Mouse (Mus musculus): ENCODE results near the gene Aldh2. TPM values are rescaled to one million over a fixed set of nuclear protein-coding genes. Genes with fewer than 3 reads are reported as not detected.

Gene Aldh2
- polyA plus RNA-seq, 1 experiment from 2014 or later, result 36.0 TPM

DNA sequence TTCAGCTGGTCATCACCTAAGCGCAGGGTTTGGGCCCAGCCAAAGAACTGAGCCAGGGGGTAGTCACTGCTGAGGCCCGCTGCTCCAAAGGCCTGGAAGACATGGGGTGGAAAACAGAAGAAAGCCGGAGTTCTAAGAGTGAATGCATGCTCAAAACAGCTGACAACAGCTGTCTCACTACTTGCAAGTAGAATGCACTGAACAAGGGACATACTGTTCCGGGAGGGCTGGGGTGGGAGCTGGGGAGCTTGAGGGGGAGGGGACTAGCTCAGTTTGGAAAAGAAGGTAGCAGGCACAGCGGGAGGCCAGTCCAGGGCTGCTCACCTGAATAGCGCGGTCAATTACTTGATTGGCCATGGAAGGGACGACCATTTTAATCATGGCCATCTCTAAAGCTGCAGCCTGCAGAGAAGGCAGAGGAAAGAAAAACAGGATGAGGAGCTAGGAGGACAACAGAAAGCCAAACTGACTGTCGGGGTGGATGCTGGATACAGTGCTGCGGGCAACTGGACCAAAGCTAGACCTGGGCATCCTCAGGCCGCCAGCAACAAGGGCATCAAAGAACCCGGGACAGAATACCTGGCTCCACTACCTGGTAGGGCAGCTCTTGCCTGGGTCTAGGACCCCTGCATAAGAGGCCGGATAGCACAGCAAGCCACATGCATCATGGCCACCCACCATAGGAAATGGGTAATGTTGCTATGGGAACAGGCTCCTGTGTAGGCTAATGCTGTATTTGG, 5.4 kb upstream of the Aldh2 start:
- H3K4me3 ChIP-seq (ENCODE audit: low read depth, low read length), result no peak overlapping the region
- H3K4me1 ChIP-seq (replicated peaks; ENCODE audit: control insufficient read depth, insufficient read depth, low read length), result no peaks in the 10 kb centered on the region
- H3K27ac ChIP-seq (ENCODE audit: low read depth, low read length), result no peak overlapping the region
- H3K36me3 ChIP-seq (ENCODE audit: control insufficient read depth, insufficient read depth, low read length), result no peaks in the 10 kb centered on the region
- ATAC-seq (ENCODE audit: low FRiP score), result no peak
- no peaks in the 10 kb centered on the region for H3K9me3 ChIP-seq (ENCODE audit: control insufficient read depth, low read length)
- H3K9ac ChIP-seq (ENCODE audit: low read depth, low read length), result no peak overlapping the region
- DNase-seq (ENCODE audit: low spot score), result no peak
- no peaks in the 10 kb centered on the region for H3K27me3 ChIP-seq (ENCODE audit: control insufficient read depth, insufficient read depth, low read length)
- no peak overlapping the region for H3K4me2 ChIP-seq (replicated peaks; ENCODE audit: low read depth, low read length)
- 58% methylated on average over 13 of the region's 13 CpGs for WGBS

DNA sequence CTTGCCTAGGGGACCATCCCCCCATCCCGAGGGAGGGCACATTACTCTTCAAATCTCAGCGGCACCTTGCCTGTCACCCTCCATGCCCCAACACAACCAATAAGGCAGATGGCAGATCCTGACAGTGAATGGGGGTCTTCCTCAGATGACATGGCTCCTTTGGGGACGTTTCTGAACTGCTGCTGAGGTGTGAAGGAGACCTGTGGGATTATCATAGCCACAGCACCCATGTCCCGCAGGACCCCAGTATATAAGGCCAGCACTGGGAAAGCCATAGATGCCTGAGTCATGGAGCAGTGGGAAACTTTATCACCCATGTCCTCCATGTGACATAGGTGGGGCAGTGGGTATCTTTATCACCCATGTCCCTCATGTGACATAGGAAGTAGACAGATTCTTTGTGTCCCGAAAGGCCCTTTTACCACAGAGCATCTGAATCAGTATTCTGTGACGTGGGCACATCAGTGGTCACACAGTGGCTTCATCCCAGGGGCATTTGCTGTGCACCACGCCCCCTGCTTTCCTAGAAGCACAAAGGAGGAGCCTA, 4.4 kb upstream of the Aldh2 start:
- 82% methylated on average over 7 of the region's 7 CpGs for WGBS
- H3K9me3 ChIP-seq (ENCODE audit: control insufficient read depth, low read length), result no peaks in the 10 kb centered on the region
- H3K4me1 ChIP-seq (replicated peaks; ENCODE audit: control insufficient read depth, insufficient read depth, low read length), result no peaks in the 10 kb centered on the region
- no peaks in the 10 kb centered on the region for H3K27me3 ChIP-seq (ENCODE audit: control insufficient read depth, insufficient read depth, low read length)
- H3K4me2 ChIP-seq (replicated peaks; ENCODE audit: low read depth, low read length), result no peak overlapping the region
- H3K4me3 ChIP-seq (ENCODE audit: low read depth, low read length), result no peak overlapping the region
- no peak overlapping the region for H3K9ac ChIP-seq (ENCODE audit: low read depth, low read length)
- no peaks in the 10 kb centered on the region for H3K36me3 ChIP-seq (ENCODE audit: control insufficient read depth, insufficient read depth, low read length)
- DNase-seq (ENCODE audit: low spot score), result no peak
- no peak for ATAC-seq (ENCODE audit: low FRiP score)
- no peak overlapping the region for H3K27ac ChIP-seq (ENCODE audit: low read depth, low read length)

DNA sequence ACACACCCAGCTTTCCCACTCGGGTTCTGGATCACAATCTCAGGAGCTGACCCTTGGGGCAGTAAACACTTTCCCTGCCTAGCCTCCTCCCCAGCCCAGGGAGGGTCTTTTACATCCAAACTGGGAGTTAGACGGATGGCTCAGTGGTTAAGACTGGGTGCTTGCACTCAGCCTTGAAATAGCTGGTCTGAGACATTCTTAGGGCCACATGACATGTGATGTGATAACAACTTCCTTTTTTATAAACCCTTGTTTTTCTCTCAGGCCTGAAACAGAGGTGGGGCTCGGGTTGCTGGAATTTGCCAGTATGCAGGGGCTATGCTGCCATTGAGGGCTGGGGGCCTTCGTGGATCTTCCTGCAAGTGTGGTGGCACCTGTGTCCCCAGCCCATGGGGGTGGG, 3.7 kb upstream of the Aldh2 start:
- H3K9me3 ChIP-seq (ENCODE audit: control insufficient read depth, low read length), result no peaks in the 10 kb centered on the region
- no peak overlapping the region for H3K4me3 ChIP-seq (ENCODE audit: low read depth, low read length)
- H3K27ac ChIP-seq (ENCODE audit: low read depth, low read length), result no peak overlapping the region
- H3K9ac ChIP-seq (ENCODE audit: low read depth, low read length), result no peak overlapping the region
- no peaks in the 10 kb centered on the region for H3K27me3 ChIP-seq (ENCODE audit: control insufficient read depth, insufficient read depth, low read length)
- DNase-seq (ENCODE audit: low spot score) (no peak), ATAC-seq (ENCODE audit: low FRiP score) (no peak)
- 76% methylated on average over 4 of the region's 4 CpGs for WGBS
- no peaks in the 10 kb centered on the region for H3K36me3 ChIP-seq (ENCODE audit: control insufficient read depth, insufficient read depth, low read length)
- no peak overlapping the region for H3K4me2 ChIP-seq (replicated peaks; ENCODE audit: low read depth, low read length)
- no peaks in the 10 kb centered on the region for H3K4me1 ChIP-seq (replicated peaks; ENCODE audit: control insufficient read depth, insufficient read depth, low read length)

DNA sequence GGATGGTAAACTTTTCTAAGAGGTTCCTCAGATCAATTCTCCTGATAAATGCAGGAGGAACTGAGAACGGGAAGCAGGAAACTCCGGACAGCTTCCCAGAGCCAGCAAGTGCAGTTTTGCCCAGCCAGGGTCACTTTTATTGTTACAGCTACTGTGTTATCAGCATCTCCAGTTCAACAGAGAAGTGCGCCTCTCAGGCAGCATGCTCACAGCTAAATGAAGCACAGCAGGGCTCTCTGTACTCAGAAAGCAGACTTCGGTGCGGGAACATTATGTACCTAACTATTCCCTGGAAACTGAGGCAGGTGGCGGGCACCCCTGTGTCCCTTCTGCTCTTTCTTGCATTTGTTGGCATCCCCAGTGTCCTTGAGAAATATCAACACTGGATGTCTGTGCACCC, 2.6 kb upstream of the Aldh2 start:
- no peaks in the 10 kb centered on the region for H3K9me3 ChIP-seq (ENCODE audit: control insufficient read depth, low read length)
- no peak overlapping the region for H3K4me2 ChIP-seq (replicated peaks; ENCODE audit: low read depth, low read length)
- H3K4me3 ChIP-seq (ENCODE audit: low read depth, low read length), result no peak overlapping the region
- ATAC-seq (ENCODE audit: low FRiP score), result no peak
- H3K27ac ChIP-seq (ENCODE audit: low read depth, low read length), result no peak overlapping the region
- H3K9ac ChIP-seq (ENCODE audit: low read depth, low read length), result no peak overlapping the region
- no peak for DNase-seq (ENCODE audit: low spot score)
- no peaks in the 10 kb centered on the region for H3K36me3 ChIP-seq (ENCODE audit: control insufficient read depth, insufficient read depth, low read length)
- WGBS, result 86% methylated on average over 6 of the region's 6 CpGs
- H3K27me3 ChIP-seq (ENCODE audit: control insufficient read depth, insufficient read depth, low read length), result no peaks in the 10 kb centered on the region
- no peaks in the 10 kb centered on the region for H3K4me1 ChIP-seq (replicated peaks; ENCODE audit: control insufficient read depth, insufficient read depth, low read length)

DNA sequence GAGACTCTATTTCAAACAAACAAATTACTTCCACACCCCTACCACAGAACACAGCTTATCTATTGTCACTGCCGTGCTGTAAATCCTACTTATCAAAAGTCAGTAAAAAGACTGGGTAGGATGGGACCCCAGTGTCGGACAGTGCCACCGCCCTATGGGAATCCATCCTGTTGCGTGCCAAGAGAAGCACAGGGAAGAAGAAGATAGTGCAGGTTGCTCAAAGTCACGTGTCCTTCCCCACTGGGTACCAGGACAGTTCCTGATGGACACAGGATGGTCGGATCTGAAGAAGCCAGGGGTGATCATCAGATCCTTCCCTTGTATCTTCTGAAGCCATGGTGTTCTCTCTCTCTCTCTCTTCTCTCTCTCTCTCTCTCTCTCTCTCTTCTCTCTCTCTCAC, 2.1 kb upstream of the Aldh2 start:
- H3K9ac ChIP-seq (ENCODE audit: low read depth, low read length), result no peak overlapping the region
- ATAC-seq (ENCODE audit: low FRiP score) (no peak), DNase-seq (ENCODE audit: low spot score) (no peak)
- no peak overlapping the region for H3K4me3 ChIP-seq (ENCODE audit: low read depth, low read length)
- no peaks in the 10 kb centered on the region for H3K4me1 ChIP-seq (replicated peaks; ENCODE audit: control insufficient read depth, insufficient read depth, low read length)
- no peak overlapping the region for H3K4me2 ChIP-seq (replicated peaks; ENCODE audit: low read depth, low read length)
- WGBS, result 87% methylated on average over 6 of the region's 6 CpGs
- no peak overlapping the region for H3K27ac ChIP-seq (ENCODE audit: low read depth, low read length)
- H3K9me3 ChIP-seq (ENCODE audit: control insufficient read depth, low read length), result no peaks in the 10 kb centered on the region
- H3K27me3 ChIP-seq (ENCODE audit: control insufficient read depth, insufficient read depth, low read length), result no peaks in the 10 kb centered on the region
- H3K36me3 ChIP-seq (ENCODE audit: control insufficient read depth, insufficient read depth, low read length), result no peaks in the 10 kb centered on the region

DNA sequence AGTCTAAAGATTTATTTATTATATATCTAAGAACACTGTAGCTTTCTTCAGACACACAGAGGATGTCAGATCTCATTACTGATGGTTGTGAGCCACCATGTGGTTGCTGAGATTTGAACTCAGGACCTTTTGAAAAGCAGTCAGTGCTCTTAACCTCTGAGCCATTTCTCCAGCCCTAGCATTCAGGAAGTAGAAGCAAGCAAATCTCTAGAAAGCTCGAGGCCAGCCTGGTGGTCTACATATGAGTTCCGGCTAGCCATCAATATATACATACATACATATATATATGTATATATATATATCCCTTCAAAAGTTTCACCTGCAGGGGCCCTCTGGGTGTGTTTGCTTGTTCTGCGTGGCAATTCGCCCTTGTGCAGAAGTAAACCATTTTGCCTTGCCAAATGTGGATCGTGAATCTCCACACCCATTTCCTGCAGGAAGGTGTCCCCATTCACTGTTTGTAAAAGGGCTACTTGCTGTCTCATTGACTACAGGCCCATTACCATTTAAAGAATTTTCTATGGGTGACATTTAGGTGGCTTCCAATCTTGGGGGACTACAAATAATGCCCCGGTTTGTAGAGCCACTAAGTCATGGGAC, 1.2 kb upstream of the Aldh2 start:
- H3K36me3 ChIP-seq (ENCODE audit: control insufficient read depth, insufficient read depth, low read length), result no peaks in the 10 kb centered on the region
- H3K4me2 ChIP-seq (replicated peaks; ENCODE audit: low read depth, low read length), result no peak overlapping the region; the same call in 1 of the 2 replicates
- H3K9me3 ChIP-seq (ENCODE audit: control insufficient read depth, low read length), result no peaks in the 10 kb centered on the region
- H3K9ac ChIP-seq (ENCODE audit: low read depth, low read length), result no peak overlapping the region
- ATAC-seq (ENCODE audit: low FRiP score), result no peak
- H3K27me3 ChIP-seq (ENCODE audit: control insufficient read depth, insufficient read depth, low read length), result no peaks in the 10 kb centered on the region
- DNase-seq (ENCODE audit: low spot score), result no peak
- no peaks in the 10 kb centered on the region for H3K4me1 ChIP-seq (replicated peaks; ENCODE audit: control insufficient read depth, insufficient read depth, low read length)
- no peak overlapping the region for H3K4me3 ChIP-seq (ENCODE audit: low read depth, low read length)
- 85% methylated on average over 6 of the region's 6 CpGs for WGBS
- H3K27ac ChIP-seq (ENCODE audit: low read depth, low read length), result no peak overlapping the region

DNA sequence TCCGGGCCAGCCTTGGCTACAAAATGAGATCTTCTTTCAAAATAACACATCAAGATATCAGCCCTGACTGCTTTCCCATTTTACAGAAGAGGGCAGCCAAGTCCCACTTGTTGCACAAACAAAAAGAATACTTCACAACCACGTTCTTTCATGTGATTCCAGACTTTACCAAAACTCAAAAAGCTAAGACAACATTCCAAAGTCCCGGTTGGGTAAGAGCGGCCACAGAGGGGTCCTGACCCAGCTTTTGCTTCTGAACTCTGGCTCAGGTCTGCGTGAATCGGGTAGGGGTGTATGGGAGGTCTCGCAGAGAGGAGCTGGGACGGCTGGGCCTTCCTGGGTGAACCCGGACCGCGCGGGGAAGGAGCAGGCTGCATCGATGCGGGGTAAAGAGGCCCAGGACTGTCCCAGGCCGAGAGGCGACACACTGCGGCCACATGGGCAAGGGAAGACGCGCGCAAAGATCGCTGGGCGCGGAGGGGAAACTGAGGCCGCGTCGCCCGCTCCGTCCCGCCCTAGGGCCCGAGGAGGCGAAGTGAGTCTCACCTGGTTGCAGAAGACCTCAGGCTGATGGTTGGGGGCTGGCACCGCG, 712 bp downstream of the Aldh2 start:
- no peaks in the 10 kb centered on the region for H3K27me3 ChIP-seq (ENCODE audit: control insufficient read depth, insufficient read depth, low read length)
- DNase-seq (ENCODE audit: low spot score), result no peak
- peak overlapping the region; percentile 99 for H3K4me2 ChIP-seq (replicated peaks; ENCODE audit: low read depth, low read length)
- no peaks in the 10 kb centered on the region for H3K9me3 ChIP-seq (ENCODE audit: control insufficient read depth, low read length)
- peak overlapping the region; percentile 75 for H3K9ac ChIP-seq (ENCODE audit: low read depth, low read length)
- 6% methylated on average over 27 of the region's 33 CpGs for WGBS
- no peak overlapping the region for H3K27ac ChIP-seq (ENCODE audit: low read depth, low read length)
- ATAC-seq (ENCODE audit: low FRiP score), result peak; percentile 43
- H3K36me3 ChIP-seq (ENCODE audit: control insufficient read depth, insufficient read depth, low read length), result no peaks in the 10 kb centered on the region
- H3K4me3 ChIP-seq (ENCODE audit: low read depth, low read length), result peak overlapping the region; percentile 70
- H3K4me1 ChIP-seq (replicated peaks; ENCODE audit: control insufficient read depth, insufficient read depth, low read length), result no peaks in the 10 kb centered on the region

DNA sequence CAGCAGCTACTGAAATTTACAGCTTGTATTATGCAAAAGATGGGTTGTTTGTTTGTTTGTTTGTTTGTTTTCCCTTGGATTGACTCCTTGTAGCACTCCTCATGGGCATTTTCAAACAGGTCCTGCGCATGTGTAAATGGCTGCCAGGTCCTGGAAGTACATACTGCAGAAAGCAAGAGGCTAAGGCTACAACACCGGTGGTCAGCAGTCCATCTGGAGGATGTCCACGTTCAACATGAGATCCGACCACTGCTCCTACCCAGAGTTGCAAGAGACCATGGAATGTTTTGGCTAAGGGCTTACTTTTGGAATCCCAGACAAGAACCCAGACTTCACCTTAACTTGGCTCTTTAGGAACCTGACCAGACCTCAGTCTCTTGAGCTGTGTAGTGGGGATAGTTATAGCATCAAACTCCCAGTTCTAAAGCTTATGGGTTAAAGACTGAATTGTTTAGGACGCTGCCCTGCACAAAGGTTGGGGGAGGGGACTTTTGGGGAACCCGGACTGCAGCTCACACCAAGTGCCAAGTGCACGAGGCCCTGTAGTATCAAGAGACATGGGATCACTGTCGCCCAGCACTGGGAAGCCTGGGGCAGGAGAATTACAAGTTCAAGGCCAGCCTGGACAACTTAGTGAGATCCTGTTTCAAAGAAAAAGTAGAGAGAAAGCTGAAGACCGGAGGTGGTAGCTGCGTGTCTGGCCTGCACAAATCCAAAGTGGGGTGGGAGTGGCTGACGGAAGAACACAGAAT, 1.4 kb downstream of the Aldh2 start:
- H3K4me2 ChIP-seq (replicated peaks; ENCODE audit: low read depth, low read length), result peak overlapping the region; percentile 99; the same call in 1 of the 2 replicates
- no peak overlapping the region for H3K9ac ChIP-seq (ENCODE audit: low read depth, low read length)
- no peak overlapping the region for H3K27ac ChIP-seq (ENCODE audit: low read depth, low read length)
- H3K4me3 ChIP-seq (ENCODE audit: low read depth, low read length), result peak overlapping the region; percentile 70; the same call in 1 of the 2 replicates
- DNase-seq (ENCODE audit: low spot score) (no peak), ATAC-seq (ENCODE audit: low FRiP score) (no peak)
- no peaks in the 10 kb centered on the region for H3K36me3 ChIP-seq (ENCODE audit: control insufficient read depth, insufficient read depth, low read length)
- no peaks in the 10 kb centered on the region for H3K27me3 ChIP-seq (ENCODE audit: control insufficient read depth, insufficient read depth, low read length)
- H3K9me3 ChIP-seq (ENCODE audit: control insufficient read depth, low read length), result no peaks in the 10 kb centered on the region
- 62% methylated on average over 11 of the region's 11 CpGs for WGBS
- H3K4me1 ChIP-seq (replicated peaks; ENCODE audit: control insufficient read depth, insufficient read depth, low read length), result no peaks in the 10 kb centered on the region

All from hindbrain, embryonic 11.5 days (tissue).